Mouse (Mus musculus) neural tube, embryonic 11.5 days (tissue): ENCODE data around the gene Gpn1. TPM values are rescaled to one million over a fixed set of nuclear protein-coding genes. Genes with fewer than 3 reads are reported as not detected.

Source experiments
- ATAC-seq: fragments of 200-750 bp; cut with Nextera tagmentation; 2 replicates; pipeline ENCODE4 v1.8.0; 2017; ENCODE audit warnings: moderate number of reproducible peaks, mild to moderate bottlenecking, moderate TSS enrichment, moderate library complexity; ENCODE audit not compliant: insufficient read depth, low FRiP score, low TSS enrichment
- DNase-seq: peaks from one replicate; pipeline ENCODE4 v3.0.0-alpha.2; 2015; ENCODE audit warnings: low spot score
- H3K27ac ChIP-seq: fragments of 300-500 bp; sonication (generic); 2 replicates; pipeline ENCODE4 v1.5.1; 2014; ENCODE audit warnings: low read depth, mild to moderate bottlenecking, low read length
- H3K27me3 ChIP-seq: fragments of 300-500 bp; sonication (generic); 2 replicates; pipeline ENCODE4 v1.6.1; 2014; ENCODE audit warnings: mild to moderate bottlenecking, low read length, mixed read lengths; ENCODE audit not compliant: control insufficient read depth, insufficient read depth
- H3K36me3 ChIP-seq: fragments of 300-500 bp; sonication (generic); 2 replicates; pipeline ENCODE4 v1.6.1; 2014; ENCODE audit warnings: mild to moderate bottlenecking, low read length, moderate library complexity, mixed read lengths; ENCODE audit not compliant: control insufficient read depth, insufficient read depth
- H3K4me1 ChIP-seq: fragments of 300-500 bp; sonication (generic); 2 replicates; pipeline ENCODE4 v1.6.1; 2014; ENCODE audit warnings: low read length, mixed read lengths; ENCODE audit not compliant: control insufficient read depth, insufficient read depth
- H3K4me2 ChIP-seq: fragments of 300-500 bp; sonication (generic); 2 replicates; pipeline ENCODE4 v1.6.1; 2014; ENCODE audit warnings: low read depth, mild to moderate bottlenecking, moderate library complexity
- H3K4me3 ChIP-seq: fragments of 300-500 bp; sonication (generic); 2 replicates; pipeline ENCODE4 v1.5.1; 2014; ENCODE audit warnings: low read depth, low read length
- H3K9ac ChIP-seq: fragments of 300-500 bp; sonication (generic); 2 replicates; pipeline ENCODE4 v1.6.1; 2014; ENCODE audit warnings: mild to moderate bottlenecking, low read length
- H3K9me3 ChIP-seq: fragments of 300-500 bp; sonication (generic); 2 replicates; pipeline ENCODE4 v1.6.1; 2016; ENCODE audit warnings: low read length; ENCODE audit not compliant: control insufficient read depth
- WGBS: fragments of 180-500 bp; shearing (Covaris S2); extraction: QIAGEN DNeasy Blood & Tissue Kit; methylation state at CpG from one replicate; pipeline ENCODE4 v1.1.7; 2014; 5-methylcytosine and 5-hydroxymethylcytosine counted together
- polyA plus RNA-seq: library from polyadenylated mRNA; unstranded; fragments of >200 nt; fragmentation: Nextera tagmentation; extraction: Ambion mirVana; gene quantifications from 2 replicates; pipeline ENCODE4 v1.2.1, GENCODE M21; 2014

Gpn1 gene
- polyA plus RNA-seq, 1 experiment from 2014 or later: 74.5 TPM

DNA sequence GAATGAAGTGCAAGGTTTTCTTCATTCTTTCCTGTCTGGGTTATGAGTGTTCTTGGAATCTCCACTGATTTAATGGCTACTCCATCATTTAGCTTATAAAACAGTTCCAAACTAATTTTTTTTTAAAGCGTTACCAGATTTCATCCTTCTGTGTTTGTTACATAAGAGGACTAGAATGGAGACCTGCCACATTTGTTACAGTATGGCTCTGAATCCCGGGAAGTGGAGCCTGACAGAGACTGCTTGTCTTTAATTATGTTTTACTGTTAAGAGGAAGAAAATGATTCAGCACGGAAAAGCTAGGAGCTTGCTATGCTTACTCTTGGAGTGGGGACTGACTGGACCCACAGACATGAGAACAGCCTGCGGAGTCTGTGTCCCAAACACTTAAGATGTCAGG is 14.0 kb upstream of the Gpn1 start:
- Histone ChIP-seq H3K27ac (no peak overlapping the region), H3K27me3 (no peaks in the 10 kb centered on the region), H3K36me3 (peaks cover 8% of the 10 kb centered on the region), H3K9me3 (no peaks in the 10 kb centered on the region), H3K4me2 (no peak overlapping the region), H3K9ac (no peak overlapping the region), H3K4me3 (no peak overlapping the region), H3K4me1 (no peaks in the 10 kb centered on the region)
- ATAC-seq (no peak), DNase-seq (no peak)
- 94% methylated on average over 4 of the region's 4 CpGs for WGBS

DNA sequence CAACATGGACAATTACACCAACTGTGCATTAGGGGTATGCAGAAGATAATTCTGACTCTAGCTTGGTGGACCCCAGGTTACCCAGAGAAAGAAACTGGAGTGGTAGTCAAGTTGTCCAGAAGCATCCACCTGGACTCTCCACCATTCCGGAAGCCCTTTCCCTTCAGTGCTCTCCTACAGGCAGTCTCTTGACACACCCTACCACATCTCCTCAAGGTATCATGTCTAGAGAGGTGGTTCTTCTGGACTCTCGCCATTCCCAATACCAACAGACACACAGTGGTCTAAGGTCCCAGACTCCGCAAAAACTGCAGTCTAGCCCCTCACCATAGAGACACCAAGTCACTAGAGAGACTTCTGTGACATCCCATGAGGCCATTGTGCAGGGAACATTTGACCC is 9.1 kb upstream of the Gpn1 start, which contains the start of gene 4930548H24Rik:
Gene 4930548H24Rik (plus strand): TSS at position 301 of the 400 bp plus-strand sequence.
- peaks cover 3% of the 10 kb centered on the region for H3K36me3 ChIP-seq
- 93% methylated on average over 3 of the region's 3 CpGs for WGBS
- no peaks in the 10 kb centered on the region for H3K27me3 ChIP-seq
- no peak for DNase-seq
- H3K4me3 ChIP-seq: no peak within 1 kb of the TSS
- no peaks in the 10 kb centered on the region for H3K4me1 ChIP-seq
- no peaks in the 10 kb centered on the region for H3K9me3 ChIP-seq
- no peak within 1 kb of the TSS for H3K4me2 ChIP-seq
- ATAC-seq: no peak
- H3K9ac ChIP-seq: no peak within 1 kb of the TSS
- H3K27ac ChIP-seq: no peak within 1 kb of the TSS

DNA sequence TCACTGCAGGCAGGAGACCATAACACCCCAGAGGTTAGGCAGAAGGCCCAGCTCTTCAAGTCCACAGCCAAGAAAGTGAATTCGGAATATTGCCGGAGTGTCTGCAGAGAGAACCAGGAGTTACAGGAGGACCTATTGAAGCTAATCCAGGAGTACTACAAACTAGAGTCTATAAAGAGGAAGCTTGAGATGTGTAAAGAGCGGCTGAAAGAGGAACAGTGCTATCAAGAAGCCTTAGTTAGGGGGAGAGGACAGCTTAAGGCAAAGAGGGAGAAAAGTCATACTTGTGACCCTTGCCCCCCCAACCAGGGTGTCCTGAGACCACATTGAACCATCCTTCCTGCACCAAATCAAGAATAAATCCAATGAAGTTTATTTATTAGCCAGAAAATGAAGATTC is 6.7 kb upstream of the Gpn1 start:
- Histone ChIP-seq H3K9ac (no peak overlapping the region), H3K4me1 (no peaks in the 10 kb centered on the region), H3K27me3 (no peaks in the 10 kb centered on the region), H3K36me3 (no peaks in the 10 kb centered on the region), H3K9me3 (no peaks in the 10 kb centered on the region), H3K4me3 (no peak overlapping the region), H3K4me2 (no peak overlapping the region), H3K27ac (no peak overlapping the region)
- DNase-seq (no peak), ATAC-seq (no peak)
- WGBS: 92% methylated on average over 3 of the region's 3 CpGs

DNA sequence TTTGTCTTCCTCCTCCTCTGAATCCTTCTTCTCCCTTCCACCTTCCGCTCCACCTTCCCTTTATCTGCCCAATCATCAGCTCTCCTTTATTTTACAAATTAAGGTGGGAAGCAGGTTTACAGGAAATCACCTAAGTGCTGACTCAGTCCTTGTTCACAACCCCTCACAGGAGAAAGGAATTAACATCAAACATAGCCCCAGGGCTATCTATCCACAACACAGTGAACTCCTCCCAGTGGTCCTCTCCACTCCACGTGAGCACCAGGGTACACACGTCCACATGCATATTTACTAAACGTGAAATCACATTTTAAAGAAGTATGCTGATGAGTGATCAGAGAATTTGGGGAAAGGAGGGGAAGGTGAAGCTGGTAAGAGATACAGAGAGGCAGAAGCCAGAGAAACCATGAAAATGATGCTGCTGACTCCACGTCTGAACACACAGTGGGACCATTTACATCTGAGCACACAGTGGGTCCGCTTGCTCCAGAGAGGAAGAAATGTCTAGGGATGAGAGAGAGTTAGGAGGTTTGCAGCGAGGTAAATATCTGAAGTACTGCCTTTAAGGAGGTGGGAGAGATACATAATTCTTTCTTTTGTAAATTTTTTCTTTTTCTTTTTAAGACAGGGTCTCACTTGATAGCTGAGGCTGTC is 5.3 kb upstream of the Gpn1 start:
- Histone ChIP-seq H3K9me3 (no peaks in the 10 kb centered on the region), H3K9ac (no peak overlapping the region), H3K4me2 (no peak overlapping the region), H3K27ac (no peak overlapping the region), H3K36me3 (no peaks in the 10 kb centered on the region), H3K4me3 (no peak overlapping the region), H3K27me3 (no peaks in the 10 kb centered on the region), H3K4me1 (no peaks in the 10 kb centered on the region)
- ATAC-seq (no peak), DNase-seq (no peak)
- WGBS: 71% methylated on average over 7 of the region's 7 CpGs

DNA sequence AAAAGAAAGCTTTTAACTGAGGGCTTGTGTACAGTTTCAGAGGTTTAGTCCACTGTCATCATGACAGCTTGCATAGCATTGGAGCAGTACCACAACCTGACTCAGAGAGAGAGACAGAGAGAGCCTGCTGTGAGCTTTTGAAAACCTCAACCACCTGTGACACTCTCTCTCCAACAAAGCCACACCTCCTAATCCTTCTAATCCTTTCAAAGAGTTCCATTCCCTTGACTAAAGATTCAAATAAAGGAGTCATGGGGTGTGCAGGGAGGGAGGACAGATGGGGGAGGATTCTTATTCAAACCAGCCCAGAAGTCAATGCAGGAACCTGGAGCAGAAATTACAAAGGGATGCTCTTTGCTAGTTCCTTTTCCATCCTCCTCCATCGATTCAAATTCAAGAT is 2.5 kb upstream of the Gpn1 start:
- ATAC-seq: no peak
- Histone ChIP-seq H3K4me1 (no peaks in the 10 kb centered on the region), H3K4me2 (no peak overlapping the region), H3K9ac (no peak overlapping the region), H3K27me3 (no peaks in the 10 kb centered on the region), H3K36me3 (peaks cover 3% of the 10 kb centered on the region), H3K4me3 (no peak overlapping the region), H3K27ac (no peak overlapping the region), H3K9me3 (no peaks in the 10 kb centered on the region)
- WGBS: 55% methylated on average over 1 of the region's 1 CpGs
- DNase-seq: no peak

DNA sequence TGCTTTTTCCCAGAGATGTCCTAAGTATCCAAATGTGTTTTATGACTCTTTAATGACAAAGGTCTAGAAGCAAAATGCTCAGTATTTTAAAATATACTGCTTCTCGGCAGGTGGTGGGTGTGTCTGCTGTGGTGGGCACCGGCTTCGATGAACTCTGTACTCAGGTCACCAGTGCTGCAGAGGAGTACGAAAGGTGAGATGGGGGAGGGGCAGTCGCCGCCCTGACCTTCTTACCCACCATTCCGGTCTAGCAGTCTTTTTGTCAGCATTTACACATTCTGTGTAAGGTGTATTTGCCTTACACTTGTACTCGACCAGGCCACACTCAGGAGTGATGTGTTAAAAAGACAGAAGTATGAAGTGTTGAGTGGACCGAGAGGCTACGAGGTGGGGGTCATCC is 10.3 kb downstream of the Gpn1 start:
- no peaks in the 10 kb centered on the region for H3K27me3 ChIP-seq
- H3K9me3 ChIP-seq: no peaks in the 10 kb centered on the region
- H3K4me1 ChIP-seq: no peaks in the 10 kb centered on the region
- H3K4me3 ChIP-seq: no peak overlapping the region
- no peak overlapping the region for H3K9ac ChIP-seq
- ATAC-seq (no peak), DNase-seq (no peak)
- peaks cover 16% of the 10 kb centered on the region for H3K36me3 ChIP-seq
- WGBS: 89% methylated on average over 10 of the region's 10 CpGs
- H3K4me2 ChIP-seq: no peak overlapping the region
- no peak overlapping the region for H3K27ac ChIP-seq

DNA sequence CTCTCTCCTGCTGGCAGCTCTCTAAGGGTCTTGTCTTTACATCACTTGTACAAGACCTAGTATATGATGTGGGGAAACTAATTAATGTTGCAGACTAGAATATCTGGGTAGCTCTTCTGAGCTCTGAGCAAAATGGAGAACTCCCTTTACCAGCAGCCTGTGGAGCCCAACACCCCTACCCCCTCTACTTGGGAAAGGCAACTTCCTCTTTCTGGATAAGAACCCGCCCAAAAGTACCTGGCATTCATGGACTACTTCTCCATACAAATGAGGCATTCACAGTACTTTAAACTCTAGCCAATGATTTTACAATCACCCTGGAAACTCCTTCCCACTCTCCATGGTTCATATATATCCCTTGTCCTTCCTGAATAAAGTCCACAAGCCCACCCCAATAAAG is 17.9 kb downstream of the Gpn1 start:
- no peaks in the 10 kb centered on the region for H3K27me3 ChIP-seq
- H3K4me1 ChIP-seq: no peaks in the 10 kb centered on the region
- WGBS: 83% methylated on average over 1 of the region's 1 CpGs
- DNase-seq: no peak
- no peak for ATAC-seq
- H3K27ac ChIP-seq: no peak overlapping the region
- H3K9ac ChIP-seq: no peak overlapping the region
- no peak overlapping the region for H3K4me3 ChIP-seq
- H3K36me3 ChIP-seq: peaks cover 14% of the 10 kb centered on the region
- H3K4me2 ChIP-seq: no peak overlapping the region
- no peaks in the 10 kb centered on the region for H3K9me3 ChIP-seq

DNA sequence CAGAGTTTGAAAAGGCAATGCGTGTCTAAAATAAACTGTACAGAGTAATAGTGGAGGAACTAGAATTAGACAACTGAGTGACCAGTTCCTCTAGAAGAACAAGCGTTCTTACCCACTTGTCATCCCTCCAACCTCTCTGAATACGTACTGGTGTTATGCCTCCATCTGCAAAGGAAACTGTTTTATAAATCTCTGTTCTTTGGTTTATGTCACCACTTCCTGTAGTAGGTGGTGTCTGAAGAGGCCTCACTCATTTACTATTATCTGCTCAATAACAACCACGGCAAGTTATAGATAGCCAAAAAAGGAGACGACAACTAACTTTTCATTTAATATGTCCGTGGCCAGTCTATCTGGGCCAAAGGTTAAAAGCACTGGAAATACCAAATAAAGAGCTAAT is 26.0 kb downstream of the Gpn1 start:
- Histone ChIP-seq H3K27me3 (no peaks in the 10 kb centered on the region), H3K27ac (no peak overlapping the region), H3K4me1 (no peaks in the 10 kb centered on the region), H3K9ac (no peak overlapping the region), H3K4me2 (no peak overlapping the region), H3K36me3 (peaks cover 16% of the 10 kb centered on the region), H3K4me3 (no peak overlapping the region), H3K9me3 (no peaks in the 10 kb centered on the region)
- no peak for DNase-seq
- ATAC-seq: no peak
- 96% methylated on average over 6 of the region's 6 CpGs for WGBS

DNA sequence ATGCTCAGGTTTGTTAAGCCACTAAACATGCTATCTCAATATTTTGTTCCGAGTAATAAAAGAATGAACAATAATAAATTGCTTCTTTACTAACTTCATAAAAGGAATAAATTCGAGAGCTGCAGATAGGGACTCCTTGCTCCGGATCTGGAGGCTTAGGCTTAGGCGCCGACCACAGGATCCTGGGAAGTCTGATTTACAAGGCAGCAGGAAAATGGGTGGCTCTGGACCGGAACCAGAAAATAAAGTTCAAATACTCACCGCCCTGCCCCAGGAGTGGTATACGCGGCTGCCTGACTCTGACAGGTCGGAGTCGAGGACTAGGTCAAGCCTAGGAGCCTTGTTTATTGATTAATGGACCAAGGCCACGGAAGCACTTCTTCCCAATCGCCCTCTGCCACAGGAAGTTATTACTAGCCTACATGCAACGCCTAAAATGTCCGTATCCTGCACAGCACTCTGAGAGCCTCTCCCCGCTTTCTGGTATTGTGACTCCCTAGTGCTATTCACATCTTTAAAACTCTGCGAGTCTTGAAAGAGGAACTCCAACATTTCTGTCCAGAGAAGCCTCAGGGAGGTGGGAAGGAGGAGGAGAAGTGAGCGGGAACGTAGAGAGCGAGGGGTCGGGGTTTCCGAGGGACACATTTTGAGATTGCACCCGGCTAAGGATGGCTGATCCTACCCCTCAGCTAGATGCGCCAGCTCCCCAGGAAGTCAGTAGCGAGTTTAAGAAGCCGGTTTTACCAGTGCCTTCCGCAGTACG is 32.0 kb downstream of the Gpn1 start, which contains the start of gene Slc4a1ap:
Gene Slc4a1ap (plus strand): TSS at position 642 of the 763 bp plus-strand sequence.
- Histone ChIP-seq H3K9me3 (no peaks in the 10 kb centered on the region), H3K4me2 (peak within 1 kb of the TSS; percentile 75), H3K4me1 (peaks cover 3% of the 10 kb centered on the region; the same call in 1 of the 2 replicates), H3K36me3 (peaks cover 2% of the 10 kb centered on the region; the same call in 1 of the 2 replicates), H3K9ac (peak within 1 kb of the TSS; percentile 88), H3K4me3 (peak within 1 kb of the TSS; percentile 96), H3K27me3 (no peaks in the 10 kb centered on the region), H3K27ac (peak within 1 kb of the TSS; percentile 75)
- WGBS: under 1% methylated on average over 28 of the region's 28 CpGs
- peak; percentile 85 for DNase-seq
- ATAC-seq: peak; percentile 81
